In the genomic region with DNA sequence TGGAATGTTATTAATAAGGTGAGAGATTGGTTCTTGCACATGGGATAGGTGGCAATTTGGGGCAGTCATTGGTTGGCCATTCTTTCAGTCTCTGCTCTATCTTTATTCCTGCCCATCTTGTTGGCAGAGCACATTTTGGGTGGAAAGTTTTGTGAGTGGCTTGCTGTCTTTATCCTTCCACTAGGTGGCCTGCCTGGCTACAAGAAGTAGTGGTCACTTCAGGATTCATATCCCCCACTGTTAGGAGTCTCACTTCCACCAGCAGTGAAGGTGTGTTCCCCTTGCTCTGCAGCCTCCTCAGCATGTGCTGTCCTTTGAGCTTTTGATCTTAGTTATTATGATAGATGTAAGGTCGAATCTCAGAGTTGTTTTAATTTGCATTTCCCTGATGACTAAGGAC, we compare ENCODE assay signal across 15 mouse cellular contexts. TPM values are rescaled to one million over a fixed set of nuclear protein-coding genes. Genes with fewer than 3 reads are reported as not detected.
DNase-seq lines count a peak whose midpoint lies in the region; ATAC-seq and TF ChIP-seq lines count a peak whose summit lies in the region.
"Had no signal": no experiment of that assay in that cellular context is flagged by ENCODE, and none has a peak within 500 bp of the region (broad histone marks: within the 10 kb centered on the region; RNA-seq: fewer than 3 reads in every experiment).

No protein-coding gene starts in this region.

- 90% methylated on average over 1 of the region's 1 CpGs for WGBS in kidney, postnatal 0 days

- DNase-seq in kidney, postnatal 0 days (ENCODE audit: low spot score) = no peak
- no peak for DNase-seq in kidney, postnatal 14 days
- DNase-seq in 416B (ENCODE audit: low read depth) = peak; percentile 21
- DNase-seq in A20 (ENCODE audit: low read depth, low spot score) = peak; percentile 55
- DNase-seq in embryo, embryonic 10.5 days (ENCODE audit: low spot score) = no peak
- DNase-seq: cerebellum, adult 8-10 months; heart, postnatal 14 days; lung, postnatal 4 days had no signal

- no peaks in the 10 kb centered on the region for H3K27me3 ChIP-seq in kidney, postnatal 0 days (ENCODE audit: insufficient read depth, low read length)
- H3K27me3 ChIP-seq: forebrain, embryonic 15.5 days; kidney, embryonic 15.5 days; midbrain, embryonic 15.5 days; neural tube, embryonic 12.5 days had no signal

- no peak for TF ChIP-seq POLR2A in cortical plate, adult 2 months (IDR thresholded peaks at IDR 0.05; ENCODE audit: extremely low read depth, insufficient read depth, low read length)

- H3K4me3 ChIP-seq in kidney, postnatal 0 days (replicated peaks; ENCODE audit: low read depth, low read length) = no peak overlapping the region
- H3K4me3 ChIP-seq in cortical plate, adult 2 months (ENCODE audit: insufficient read depth, low read length) = no peak overlapping the region
- H3K4me3 ChIP-seq: forebrain, embryonic 15.5 days; heart, embryonic 10.5 days; kidney, embryonic 15.5 days; midbrain, embryonic 15.5 days; neural tube, embryonic 12.5 days had no signal

- H3K4me1 ChIP-seq in kidney, postnatal 0 days (replicated peaks; ENCODE audit: insufficient read depth, low read length) = peaks cover 15% of the 10 kb centered on the region; the same call in 1 of the 2 replicates
- H3K4me1 ChIP-seq in cortical plate, adult 2 months (ENCODE audit: control insufficient read depth, insufficient read depth, low read length) = peaks cover 10% of the 10 kb centered on the region; the same call in 1 of the 2 replicates
- H3K4me1 ChIP-seq: heart, embryonic 10.5 days; midbrain, embryonic 15.5 days had no signal

- peak; percentile 32; the same call in 1 of the 2 replicates for TF ChIP-seq CTCF in kidney, postnatal 0 days (IDR thresholded peaks at IDR 0.05; ENCODE audit: low read depth)
- 0 out of 2 replicates have a peak, but pooled peaks have one; percentile 12 for TF ChIP-seq CTCF in cortical plate, adult 2 months (IDR thresholded peaks at IDR 0.05; ENCODE audit: extremely low read depth, insufficient read depth, low read length)

- ATAC-seq in kidney, postnatal 0 days (replicated peaks; ENCODE audit: low FRiP score, low read depth) = no peak
- no peak for ATAC-seq in monocyte, adult 5-6 weeks (replicated peaks; ENCODE audit: insufficient number of reproducible peaks, low FRiP score, low TSS enrichment, poor library complexity, severe bottlenecking)
- ATAC-seq: forebrain, embryonic 15.5 days; midbrain, embryonic 15.5 days had no signal

- H3K9me3 ChIP-seq in kidney, postnatal 0 days (replicated peaks; ENCODE audit: low read length) = no peaks in the 10 kb centered on the region
- H3K9me3 ChIP-seq: forebrain, embryonic 15.5 days; heart, embryonic 10.5 days; kidney, embryonic 15.5 days; midbrain, embryonic 15.5 days; neural tube, embryonic 12.5 days had no signal

- no peak overlapping the region for H3K9ac ChIP-seq in kidney, postnatal 0 days (ENCODE audit: low read depth, low read length)
- H3K9ac ChIP-seq: forebrain, embryonic 15.5 days; kidney, embryonic 15.5 days; midbrain, embryonic 15.5 days; neural tube, embryonic 12.5 days had no signal

- H3K36me3 ChIP-seq in kidney, postnatal 0 days (ENCODE audit: insufficient read depth, low read length) = no peaks in the 10 kb centered on the region
- H3K36me3 ChIP-seq: forebrain, embryonic 15.5 days; heart, embryonic 10.5 days; kidney, embryonic 15.5 days; midbrain, embryonic 15.5 days; neural tube, embryonic 12.5 days had no signal

- H3K4me2 ChIP-seq in kidney, postnatal 0 days (ENCODE audit: low read length) = no peak overlapping the region
- H3K4me2 ChIP-seq: forebrain, embryonic 15.5 days; kidney, embryonic 15.5 days; midbrain, embryonic 15.5 days; neural tube, embryonic 12.5 days had no signal

- no peak overlapping the region for H3K27ac ChIP-seq in kidney, postnatal 0 days
- H3K27ac ChIP-seq in cortical plate, adult 2 months (ENCODE audit: insufficient read depth, low read length) = no peak overlapping the region
- H3K27ac ChIP-seq: forebrain, embryonic 15.5 days; heart, embryonic 10.5 days; kidney, embryonic 15.5 days; midbrain, embryonic 15.5 days; neural tube, embryonic 12.5 days had no signal

RNA-seq across cellular contexts. Expression of gene Edem1, which starts 19.7 kb away (rescaled TPM):
- 18.5 and 23.9 TPM in 2 replicates for polyA plus RNA-seq in kidney, postnatal 0 days (2015; fragmentation: Nextera tagmentation; extraction: Ambion mirVana)
- 12.9 and 13.2 TPM in 2 replicates for polyA plus RNA-seq in cortical plate, adult 2 months (2012; rRNA removed)
- total RNA-seq in monocyte, adult 5-6 weeks (2017) = 80.8 to 102 TPM (median 99.0 TPM) in 3 replicates

RNA-seq across cellular contexts. Expression of gene Arl8b, which starts 25.9 kb away (rescaled TPM):
- 64.5 and 64.7 TPM in 2 replicates for polyA plus RNA-seq in kidney, postnatal 0 days (2015; fragmentation: Nextera tagmentation; extraction: Ambion mirVana)
- polyA plus RNA-seq in cortical plate, adult 2 months (2012; rRNA removed) = 82.1 and 83.6 TPM in 2 replicates
- total RNA-seq in monocyte, adult 5-6 weeks (2017) = 37.0 to 88.3 TPM (median 55.0 TPM) in 3 replicates

Comparison
In these comparisons a context has a peak if more than half of its experiments do, and no peak if none do; other contexts are left out.
1. DNase-seq: peak in 416B (single experiment) and A20 (single experiment); none in kidney, postnatal 0 days (single experiment), kidney, postnatal 14 days (single experiment) and embryo, embryonic 10.5 days (single experiment).